Mouse (Mus musculus) lung, postnatal 0 days (tissue): ENCODE measurements around the gene Ergic1. TPM values are rescaled to one million over a fixed set of nuclear protein-coding genes. Genes with fewer than 3 reads are reported as not detected.
A peak's percentile ranks its signal among the peaks of the same experiment; 100 is the strongest.

Experiments used
- ATAC-seq: fragments of 200-750 bp; cut with Nextera tagmentation; 2 replicates; pipeline ENCODE4 v1.8.0; 2017; ENCODE audit warnings: moderate library complexity
- DNase-seq: peaks from one replicate; pipeline ENCODE4 v3.0.0-alpha.2; 2016; ENCODE audit warnings: low spot score
- H3K27ac ChIP-seq: fragments of 300-500 bp; sonication (generic); 2 replicates; pipeline ENCODE4 v1.5.1; 2014; ENCODE audit warnings: antibody characterized with exemption, mild to moderate bottlenecking, low read length, mixed read lengths
- H3K27me3 ChIP-seq: fragments of 300-500 bp; sonication (generic); replicated peaks from 2 replicates; pipeline ENCODE4 v1.6.1; 2014; ENCODE audit warnings: low read length, mixed read lengths; ENCODE audit not compliant: insufficient read depth
- H3K36me3 ChIP-seq: fragments of 300-500 bp; sonication (generic); 2 replicates; pipeline ENCODE4 v1.6.1; 2014; ENCODE audit warnings: low read length, mixed read lengths; ENCODE audit not compliant: insufficient read depth
- H3K4me1 ChIP-seq: fragments of 300-500 bp; sonication (generic); 2 replicates; pipeline ENCODE4 v1.6.1; 2014; ENCODE audit warnings: antibody characterized with exemption, low read depth, low read length, mixed read lengths; ENCODE audit not compliant: insufficient read depth
- H3K4me2 ChIP-seq: fragments of 300-500 bp; sonication (generic); replicated peaks from 2 replicates; pipeline ENCODE4 v1.6.1; 2014; ENCODE audit warnings: low read depth, mild to moderate bottlenecking, low read length, moderate library complexity, mixed read lengths
- H3K4me3 ChIP-seq: fragments of 300-500 bp; sonication (generic); 2 replicates; pipeline ENCODE4 v1.5.1; 2014; ENCODE audit warnings: low read depth, low read length
- H3K9ac ChIP-seq: fragments of 300-500 bp; sonication (generic); replicated peaks from 2 replicates; pipeline ENCODE4 v1.6.1; 2014; ENCODE audit warnings: low read depth, mild to moderate bottlenecking
- H3K9me3 ChIP-seq: fragments of 300-500 bp; sonication (generic); 2 replicates; pipeline ENCODE4 v1.6.1; 2016; ENCODE audit warnings: low read length, mixed read lengths
- CTCF ChIP-seq: IDR thresholded peaks from 2 replicates; pipeline ENCODE4 v1.5.1; 2016; ENCODE audit warnings: antibody characterized with exemption, mild to moderate bottlenecking
- EP300 ChIP-seq: IDR thresholded peaks from 2 replicates; pipeline ENCODE4 v1.6.1; 2016; ENCODE audit warnings: antibody characterized with exemption, mild to moderate bottlenecking, control low read depth
- WGBS: fragments of 180-500 bp; shearing (Covaris S2); extraction: QIAGEN DNeasy Blood & Tissue Kit; methylation state at CpG from one replicate; pipeline ENCODE4 v1.1.7; 2014; 5-methylcytosine and 5-hydroxymethylcytosine counted together
- polyA plus RNA-seq: library from polyadenylated mRNA; unstranded; fragments of >200 nt; fragmentation: Nextera tagmentation; extraction: Ambion mirVana; gene quantifications from 2 replicates; pipeline ENCODE4 v1.2.1, GENCODE M21; 2015

Ergic1 gene
- polyA plus RNA-seq, 1 experiment from 2014 or later = 50.6 TPM

DNA sequence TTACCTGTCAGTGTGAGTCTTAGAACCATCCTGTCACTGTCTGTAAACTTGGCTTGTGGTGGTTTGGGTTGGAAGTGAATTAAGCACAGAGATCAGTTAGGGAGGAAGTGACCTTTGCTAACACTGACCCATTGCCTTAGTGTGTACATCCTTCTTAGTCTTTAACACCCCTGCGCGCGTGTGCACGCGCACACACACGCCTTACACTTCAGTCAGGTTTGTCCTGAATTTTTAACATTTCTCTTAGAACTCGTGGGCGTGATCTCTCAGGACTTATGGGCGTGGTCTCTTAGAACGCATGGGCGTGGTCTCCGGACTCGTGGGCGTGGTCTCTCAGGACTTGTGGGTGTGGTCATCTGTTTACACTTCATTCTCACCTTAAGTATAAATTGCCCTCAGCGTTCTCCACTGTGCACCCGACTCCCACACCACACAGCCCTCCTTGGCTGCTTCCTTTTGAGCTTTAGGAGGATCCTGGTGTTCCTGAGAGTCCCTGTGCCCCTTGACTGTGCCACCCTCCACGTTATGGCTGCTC, 39.7 kb downstream of the Ergic1 start:
- DNase-seq = peak; percentile 88
- H3K4me2 ChIP-seq = no peak overlapping the region
- peaks cover 25% of the 10 kb centered on the region for H3K4me1 ChIP-seq
- 45% methylated on average over 17 of the region's 17 CpGs for WGBS
- TF ChIP-seq EP300 = peak; percentile 78
- no peak for TF ChIP-seq CTCF
- H3K27me3 ChIP-seq = no peaks in the 10 kb centered on the region
- no peaks in the 10 kb centered on the region for H3K9me3 ChIP-seq
- no peak overlapping the region for H3K4me3 ChIP-seq
- peak; percentile 61 for ATAC-seq
- H3K36me3 ChIP-seq = 0 out of 2 replicates have a peak, but pooled peaks cover 4% of the 10 kb centered on the region
- H3K9ac ChIP-seq = 0 out of 2 replicates have a peak overlapping the region, but pooled peaks have one; percentile 8
- H3K27ac ChIP-seq = peak overlapping the region; percentile 57

DNA sequence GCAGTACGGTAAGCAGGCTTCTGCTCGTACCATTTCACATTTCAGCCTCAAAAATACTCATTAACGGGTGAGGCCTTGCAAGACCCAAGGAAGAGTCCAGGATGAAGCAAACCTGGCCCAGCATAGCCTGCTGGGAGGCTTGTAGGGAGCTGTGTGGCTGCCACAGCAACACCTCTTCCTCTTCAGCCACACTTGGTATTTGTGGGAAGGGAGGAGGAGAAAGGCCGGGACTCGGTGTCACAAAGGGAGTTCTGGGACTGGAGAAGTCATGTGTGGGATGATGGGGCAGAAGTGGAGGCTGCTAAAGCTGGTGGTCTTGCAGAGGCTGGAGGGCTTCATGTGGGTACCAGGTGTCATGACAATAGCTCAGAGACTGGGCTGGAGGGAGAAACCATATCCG, 40.2 kb downstream of the Ergic1 start:
- 0 out of 2 replicates have a peak overlapping the region, but pooled peaks have one; percentile 8 for H3K9ac ChIP-seq
- no peak overlapping the region for H3K4me2 ChIP-seq
- ATAC-seq = peak; percentile 25; the same call in 1 of the 2 replicates
- no peaks in the 10 kb centered on the region for H3K27me3 ChIP-seq
- no peaks in the 10 kb centered on the region for H3K9me3 ChIP-seq
- H3K36me3 ChIP-seq = 0 out of 2 replicates have a peak, but pooled peaks cover 4% of the 10 kb centered on the region
- 50% methylated on average over 6 of the region's 6 CpGs for WGBS
- TF ChIP-seq EP300 = no peak
- TF ChIP-seq CTCF = no peak
- DNase-seq = peak; percentile 70
- H3K27ac ChIP-seq = peak overlapping the region; percentile 57
- no peak overlapping the region for H3K4me3 ChIP-seq
- peaks cover 20% of the 10 kb centered on the region for H3K4me1 ChIP-seq

DNA sequence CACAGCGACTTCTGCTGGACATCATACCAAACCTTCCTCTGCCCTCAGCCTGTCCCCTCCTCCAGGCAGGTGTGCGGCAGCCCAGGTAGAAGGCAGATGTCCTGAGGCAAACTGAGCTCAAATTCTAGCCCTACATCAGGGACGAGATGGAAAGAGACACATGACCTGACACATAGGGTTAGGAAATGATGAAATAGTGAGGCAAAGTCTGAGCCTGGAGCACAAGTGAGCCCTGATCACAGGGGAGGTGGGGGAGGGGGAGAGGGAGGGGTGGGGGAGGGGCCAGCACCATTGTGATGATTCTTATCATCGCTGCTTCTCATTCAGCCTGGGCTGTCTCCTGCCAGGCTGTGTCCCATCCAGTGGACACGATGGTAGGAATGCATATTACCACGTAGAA, 40.6 kb downstream of the Ergic1 start:
- WGBS = 49% methylated on average over 6 of the region's 6 CpGs
- TF ChIP-seq CTCF (0 out of 2 replicates have a peak, but pooled peaks have one; percentile 6), EP300 (no peak)
- 0 out of 2 replicates have a peak, but pooled peaks cover 4% of the 10 kb centered on the region for H3K36me3 ChIP-seq
- H3K9ac ChIP-seq = 0 out of 2 replicates have a peak overlapping the region, but pooled peaks have one; percentile 8
- ATAC-seq = peak; percentile 35
- H3K9me3 ChIP-seq = no peaks in the 10 kb centered on the region
- H3K4me2 ChIP-seq = no peak overlapping the region
- no peaks in the 10 kb centered on the region for H3K27me3 ChIP-seq
- peak overlapping the region; percentile 57 for H3K27ac ChIP-seq
- H3K4me1 ChIP-seq = peaks cover 18% of the 10 kb centered on the region
- H3K4me3 ChIP-seq = no peak overlapping the region
- DNase-seq = peak; percentile 61

DNA sequence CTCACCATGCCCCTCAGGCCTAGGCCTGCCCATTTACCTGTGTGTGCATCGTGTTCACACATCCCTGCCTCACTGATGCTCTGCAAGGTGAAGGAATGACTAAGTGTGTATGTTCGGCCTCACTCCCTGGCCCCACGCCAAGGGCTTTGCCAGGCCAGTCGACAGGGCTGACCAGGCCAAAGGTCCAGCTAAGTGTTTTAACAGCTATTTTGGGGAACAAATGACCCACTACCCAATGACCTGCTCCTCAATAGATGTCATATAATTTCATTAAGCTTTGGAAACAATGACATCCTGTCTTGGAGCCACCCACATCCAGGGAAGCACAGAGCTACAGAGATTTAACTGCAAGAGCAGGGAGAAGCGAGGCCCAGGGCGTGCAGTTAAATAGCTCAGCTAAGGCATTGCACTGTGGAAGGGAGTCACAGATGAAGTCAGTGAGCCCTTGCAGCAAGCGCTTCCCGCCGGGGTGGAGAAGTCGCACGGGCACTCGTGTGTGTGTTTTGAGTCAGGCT, 41.1 kb downstream of the Ergic1 start:
- no peak overlapping the region for H3K9ac ChIP-seq
- peak; percentile 34 for ATAC-seq
- peaks cover 18% of the 10 kb centered on the region for H3K4me1 ChIP-seq
- TF ChIP-seq EP300 = peak; percentile 58; the same call in 1 of the 2 replicates
- TF ChIP-seq CTCF = no peak
- H3K4me2 ChIP-seq = no peak overlapping the region
- no peaks in the 10 kb centered on the region for H3K9me3 ChIP-seq
- H3K36me3 ChIP-seq = 0 out of 2 replicates have a peak, but pooled peaks cover 4% of the 10 kb centered on the region
- peak; percentile 43 for DNase-seq
- peak overlapping the region; percentile 57 for H3K27ac ChIP-seq
- H3K27me3 ChIP-seq = no peaks in the 10 kb centered on the region
- 57% methylated on average over 12 of the region's 12 CpGs for WGBS
- H3K4me3 ChIP-seq = no peak overlapping the region

DNA sequence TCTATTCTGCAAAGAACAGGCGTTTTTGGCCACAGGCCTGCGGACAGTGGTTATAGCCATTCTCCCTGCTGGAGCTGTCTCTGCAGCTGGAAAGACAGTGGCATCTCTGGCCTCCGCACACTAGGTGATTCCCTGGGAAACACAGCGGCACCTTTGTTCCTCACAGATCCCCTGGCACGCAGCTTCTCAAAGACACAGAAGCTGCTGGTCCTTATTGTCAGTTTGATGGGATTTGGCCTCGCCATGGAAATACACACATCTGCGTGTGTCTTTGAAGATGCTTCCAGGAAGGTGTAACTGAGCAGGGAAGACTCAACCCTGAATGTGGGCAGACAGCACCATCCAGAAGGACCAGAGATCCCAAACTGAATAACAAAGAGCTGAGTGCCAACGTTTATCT, 42.0 kb downstream of the Ergic1 start:
- 0 out of 2 replicates have a peak, but pooled peaks cover 4% of the 10 kb centered on the region for H3K36me3 ChIP-seq
- H3K9me3 ChIP-seq = no peaks in the 10 kb centered on the region
- no peak for DNase-seq
- H3K4me1 ChIP-seq = peaks cover 18% of the 10 kb centered on the region
- WGBS = 86% methylated on average over 8 of the region's 8 CpGs
- no peak overlapping the region for H3K4me3 ChIP-seq
- no peak overlapping the region for H3K9ac ChIP-seq
- TF ChIP-seq EP300 (no peak), CTCF (no peak)
- H3K4me2 ChIP-seq = no peak overlapping the region
- H3K27ac ChIP-seq = peak overlapping the region; percentile 57; the same call in 1 of the 2 replicates
- no peak for ATAC-seq
- no peaks in the 10 kb centered on the region for H3K27me3 ChIP-seq

DNA sequence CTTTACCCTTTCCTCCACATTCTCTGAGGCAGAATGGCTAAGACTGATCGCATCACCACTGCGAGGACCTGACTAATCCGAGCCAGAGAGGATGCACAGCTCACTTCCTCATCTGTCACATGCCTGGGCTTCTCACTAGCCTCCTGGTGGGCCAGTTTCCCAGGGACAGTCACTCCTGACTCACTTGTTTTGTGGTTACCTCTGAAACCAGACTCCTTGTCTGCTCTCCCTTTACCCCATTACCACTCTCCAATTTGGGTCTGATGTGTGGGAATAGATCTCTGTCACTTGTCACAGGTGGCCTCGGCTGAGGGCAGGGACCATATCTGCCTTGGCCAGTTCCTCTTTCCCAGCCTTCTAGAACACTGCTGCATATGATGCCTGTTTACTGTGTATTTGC, 44.3 kb downstream of the Ergic1 start:
- H3K36me3 ChIP-seq = 0 out of 2 replicates have a peak, but pooled peaks cover 4% of the 10 kb centered on the region
- H3K9ac ChIP-seq = no peak overlapping the region
- no peak overlapping the region for H3K4me3 ChIP-seq
- no peaks in the 10 kb centered on the region for H3K27me3 ChIP-seq
- H3K4me1 ChIP-seq = peaks cover 21% of the 10 kb centered on the region
- TF ChIP-seq CTCF = no peak
- no peak for TF ChIP-seq EP300
- DNase-seq (no peak), ATAC-seq (peak; percentile 6; the same call in 1 of the 2 replicates)
- H3K9me3 ChIP-seq = no peaks in the 10 kb centered on the region
- H3K27ac ChIP-seq = no peak overlapping the region
- H3K4me2 ChIP-seq = no peak overlapping the region
- WGBS = 81% methylated on average over 4 of the region's 4 CpGs
